In genomic region chr11:65162767-65163120, GRCm38 (mm10) we compare ENCODE assay signal across 8 mouse cellular contexts. TPM values are rescaled to one million over a fixed set of nuclear protein-coding genes. Genes with fewer than 3 reads are reported as not detected.
DNase-seq lines count a peak whose midpoint lies in the region; ATAC-seq and TF ChIP-seq lines count a peak whose summit lies in the region.

Gene Arhgap44, minus strand, starts transcription at chr11:65162961.

- no peak within 1 kb of the TSS for H3K27ac ChIP-seq in bone marrow macrophage, adult 2 months (ENCODE audit: insufficient read depth, low read depth, low read length)
- H3K27ac ChIP-seq in limb, embryonic 10.5 days: peak within 1 kb of the TSS; percentile 87
- peak within 1 kb of the TSS; percentile 70 for H3K27ac ChIP-seq in midbrain, embryonic 14.5 days (replicated peaks; ENCODE audit: low read depth, low read length)

- ATAC-seq in midbrain, embryonic 14.5 days (ENCODE audit: low FRiP score, low TSS enrichment): peak; percentile 89

- no peak for TF ChIP-seq CTCF in bone marrow macrophage, adult 2 months (IDR thresholded peaks at IDR 0.05; ENCODE audit: low read depth, low read length)

- TF ChIP-seq POLR2A in bone marrow macrophage, adult 2 months (IDR thresholded peaks at IDR 0.05; ENCODE audit: borderline replicate concordance, low read depth, low read length): no peak

- peak within 1 kb of the TSS; percentile 82 for H3K9ac ChIP-seq in midbrain, embryonic 14.5 days (replicated peaks; ENCODE audit: low read length)

- H3K4me2 ChIP-seq in midbrain, embryonic 14.5 days (ENCODE audit: low read length): peak within 1 kb of the TSS; percentile 90

- no peaks in the 10 kb centered on the region for H3K9me3 ChIP-seq in limb, embryonic 10.5 days (replicated peaks)
- H3K9me3 ChIP-seq in midbrain, embryonic 14.5 days (ENCODE audit: control insufficient read depth, low read length): no peaks in the 10 kb centered on the region

- no peaks in the 10 kb centered on the region for H3K4me1 ChIP-seq in bone marrow macrophage, adult 2 months (ENCODE audit: control insufficient read depth, insufficient read depth, low read length)
- peaks cover 12% of the 10 kb centered on the region for H3K4me1 ChIP-seq in limb, embryonic 10.5 days
- H3K4me1 ChIP-seq in midbrain, embryonic 14.5 days (ENCODE audit: control insufficient read depth, insufficient read depth, low read length): peaks cover 10% of the 10 kb centered on the region; the same call in 1 of the 2 replicates

- H3K27me3 ChIP-seq in limb, embryonic 10.5 days (ENCODE audit: low read depth, poor library complexity, severe bottlenecking): peaks cover 32% of the 10 kb centered on the region
- H3K27me3 ChIP-seq in midbrain, embryonic 14.5 days (ENCODE audit: control insufficient read depth, insufficient read depth, low read length): no peaks in the 10 kb centered on the region

- no peaks in the 10 kb centered on the region for H3K36me3 ChIP-seq in limb, embryonic 10.5 days
- no peaks in the 10 kb centered on the region for H3K36me3 ChIP-seq in midbrain, embryonic 14.5 days (ENCODE audit: control insufficient read depth, insufficient read depth, low read length)

- peak within 1 kb of the TSS; percentile 58 for H3K4me3 ChIP-seq in bone marrow macrophage, adult 2 months (ENCODE audit: insufficient read depth, low read length)
- peak within 1 kb of the TSS; percentile 92 for H3K4me3 ChIP-seq in limb, embryonic 10.5 days
- H3K4me3 ChIP-seq in midbrain, embryonic 14.5 days (replicated peaks; ENCODE audit: low read depth, low read length): peak within 1 kb of the TSS; percentile 88

- DNase-seq in embryo, embryonic 11.5 days (ENCODE audit: low read depth, low spot score): peak; percentile 35
- DNase-seq in heart, adult 11 months: peak; percentile 94
- peak; percentile 59 for DNase-seq in kidney, adult 11 months
- DNase-seq in limb, embryonic 10.5 days (ENCODE audit: low spot score): peak; percentile 87
- peak; percentile 86 for DNase-seq in midbrain, embryonic 14.5 days
- peak; percentile 34 for DNase-seq in telencephalon, adult 2 months (ENCODE audit: low read depth, low spot score)
- DNase-seq in thymus, postnatal 36 days: no peak

- WGBS in limb, embryonic 10.5 days: under 1% methylated on average over 27 of the region's 27 CpGs
- WGBS in midbrain, embryonic 14.5 days: under 1% methylated on average over 24 of the region's 27 CpGs

RNA-seq across cellular contexts. Expression of gene Arhgap44, which starts in this region (rescaled TPM):
- not detected in 2 replicates for polyA plus RNA-seq in bone marrow macrophage, adult 2 months (2012; ENCODE audit: insufficient read depth, insufficient read length, missing spikeins)
- polyA plus RNA-seq in limb, embryonic 10.5 days (2016; fragmentation: Nextera tagmentation; extraction: Ambion mirVana): 2.3 and 2.8 TPM in 2 replicates
- polyA plus RNA-seq in midbrain, embryonic 14.5 days (2014; fragmentation: Nextera tagmentation; extraction: Ambion mirVana): 13.0 and 14.9 TPM in 2 replicates

Comparison
In these comparisons a context has a peak if more than half of its experiments do, and no peak if none do; other contexts are left out.
1. DNase-seq: peak in embryo, embryonic 11.5 days (single experiment), heart, adult 11 months (single experiment), kidney, adult 11 months (single experiment), limb, embryonic 10.5 days (single experiment), midbrain, embryonic 14.5 days (single experiment) and telencephalon, adult 2 months (single experiment); none in thymus, postnatal 36 days (0 of 2).
2. Peak in every context shown above with its lines, with median percentiles within 50 percentile points of each other: H3K4me3 ChIP-seq.